Mouse (Mus musculus): Measurements from ENCODE around the gene Taf5l. TPM values are rescaled to one million over a fixed set of nuclear protein-coding genes. Genes with fewer than 3 reads are reported as not detected.
"Not testable (repeated sequence)": the region's sequence is repeated elsewhere in the genome, so short reads cannot be mapped to it uniquely, and the experiment has no call there.

Gene Taf5l
- total RNA-seq, 2 experiments from 2014 or later: 21.7 to 22.3 TPM

DNA sequence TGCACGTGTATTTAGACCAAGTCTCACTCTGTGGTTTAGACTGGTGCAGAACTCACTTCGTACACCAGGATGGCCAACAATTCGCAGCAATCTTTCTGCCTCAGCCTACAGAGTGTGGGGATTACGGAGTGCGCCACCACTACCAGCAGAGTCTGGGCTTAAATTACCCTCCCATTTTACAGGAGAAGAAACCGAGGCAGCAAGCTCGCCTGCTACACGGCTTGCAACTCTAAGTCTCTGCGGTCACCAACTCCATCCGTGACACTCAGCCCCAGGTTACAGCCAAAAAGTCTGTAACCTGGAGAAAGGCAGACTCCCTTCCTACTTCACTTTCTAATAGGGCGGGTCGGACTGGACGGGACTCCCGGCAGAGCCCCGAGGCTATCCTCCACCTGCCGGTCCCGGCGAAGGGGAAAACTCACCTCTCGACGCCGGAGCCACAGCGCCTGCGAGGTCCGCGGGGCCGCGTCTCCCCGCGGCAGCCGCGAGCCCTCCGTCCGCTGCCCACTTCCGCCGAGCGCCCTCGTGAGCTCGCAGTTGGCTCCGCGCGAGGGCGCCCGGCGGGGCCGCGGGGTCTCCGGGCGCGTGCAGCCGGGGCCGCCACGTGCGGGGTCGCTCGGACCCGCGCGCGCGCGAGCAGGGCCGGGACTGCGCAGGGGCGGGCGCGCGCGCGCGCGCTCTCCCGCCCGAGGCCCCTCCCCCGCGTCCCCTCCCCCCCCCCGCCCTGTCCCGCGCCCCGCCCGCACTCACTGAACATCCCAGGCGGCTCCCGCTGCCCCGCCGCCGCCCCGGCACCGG lies 559 bp downstream of the Taf5l start:
- intact Hi-C loops (cut with DNase I): loop anchor here (2.0 to 5.0 kb wide), 2 partner anchors 38 to 73 kb away; partner anchors contain the start of genes Abcb10 and Nup133

DNA sequence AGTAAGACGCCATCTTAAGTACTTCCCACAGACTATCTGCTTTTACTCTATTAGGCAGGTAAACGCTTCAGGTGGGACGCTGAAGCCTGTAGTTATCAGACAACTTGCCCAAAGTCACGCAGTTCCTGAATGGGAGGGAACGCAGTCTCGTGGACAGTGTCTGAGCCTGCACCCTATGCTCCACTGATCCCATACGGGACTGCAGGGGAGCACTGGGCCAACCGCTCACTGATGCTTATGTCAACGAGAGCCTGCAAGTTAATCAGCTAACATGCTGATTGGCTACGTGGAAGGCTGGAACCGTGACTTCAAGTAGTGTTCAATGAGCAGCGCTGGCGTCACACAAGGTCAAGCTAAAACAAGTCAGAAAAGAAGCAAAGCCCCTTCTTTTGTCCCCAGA lies 1.4 kb downstream of the Taf5l start:
- no peak for DNase-seq (ENCODE audit: low spot score in 2 of 2)
- intact Hi-C loops (cut with DNase I): loop anchor here (2.0 to 5.0 kb wide), 2 partner anchors 37 to 72 kb away; partner anchors contain the start of genes Abcb10 and Nup133

More for the DNA sequence above, 559 bp downstream of the Taf5l start:
- DNase-seq (ENCODE audit: low spot score in 2 of 2): peak in 1 of 2 experiments; percentile 31

- no peak for DNase-seq (ENCODE audit: low spot score in 2 of 2)
- intact Hi-C loops (cut with DNase I): no loop called here
These were observed 6.4 kb downstream of the Taf5l start for GRCm38 (mm10) chr8:124014751-124015150.

GRCm38 (mm10) chr8:124014299-124014698 lies 6.9 kb downstream of the Taf5l start:
- DNase-seq (ENCODE audit: low spot score in 2 of 2); intact Hi-C loops (cut with DNase I): not testable (repeated sequence)

DNA sequence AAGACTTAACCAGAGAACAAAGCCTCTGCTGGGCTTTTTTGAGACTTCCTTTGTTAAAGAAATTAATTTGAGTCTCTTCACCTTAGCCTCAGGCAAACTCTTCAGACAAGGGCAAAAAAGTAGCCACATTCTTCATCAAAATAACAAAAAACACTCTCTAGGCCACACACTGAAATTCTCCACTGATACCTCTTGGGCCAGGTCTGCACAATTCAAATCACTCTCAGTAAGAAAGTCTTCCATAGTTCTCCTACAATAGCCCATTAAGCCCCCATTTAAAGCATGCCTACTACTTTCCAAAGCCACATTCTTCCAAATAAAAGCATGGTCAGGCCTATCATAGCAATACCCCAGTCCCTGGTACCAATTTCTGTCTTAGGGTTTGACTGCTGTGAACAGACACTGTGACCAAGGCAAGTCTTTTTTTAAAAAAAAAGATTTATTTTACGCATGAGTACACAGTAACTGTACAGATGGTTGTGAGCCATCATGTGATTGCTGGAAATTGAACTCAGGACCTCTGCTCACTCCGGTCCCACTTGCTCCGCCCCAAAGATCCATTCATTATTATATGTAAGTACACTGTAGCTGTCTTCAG lies 9.1 kb downstream of the Taf5l start:
- no peak for DNase-seq (ENCODE audit: low spot score in 2 of 2)
- intact Hi-C loops (cut with DNase I): no loop called here

DNA sequence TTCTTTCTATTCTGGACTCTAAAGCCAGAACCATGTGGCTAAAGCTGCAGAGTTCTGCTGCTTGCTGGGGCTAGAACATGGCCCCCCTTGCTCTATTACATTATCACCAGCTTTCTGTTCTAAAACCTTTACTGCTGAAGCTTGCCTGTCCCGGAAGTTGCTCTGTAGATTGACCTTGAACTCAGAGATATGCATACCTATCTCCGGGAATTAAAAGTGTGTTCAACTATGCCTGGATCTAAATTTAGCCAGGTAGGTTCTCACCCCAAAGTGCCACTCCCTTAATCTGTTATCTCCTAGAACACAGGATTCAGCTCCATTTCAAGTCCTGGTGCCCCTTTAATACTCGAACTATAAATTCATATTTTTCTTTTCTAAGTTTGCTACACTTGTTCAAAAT lies 9.6 kb downstream of the Taf5l start:
- intact Hi-C loops (cut with DNase I): no loop called here
- DNase-seq (ENCODE audit: low spot score in 2 of 2): no peak

GRCm38 (mm10) chr8:124007829-124008228 lies 13.4 kb downstream of the Taf5l start:
- no peak for DNase-seq (ENCODE audit: low spot score in 2 of 2)
- intact Hi-C loops (cut with DNase I): no loop called here

GRCm38 (mm10) chr8:124002546-124003108 lies 18.6 kb downstream of the Taf5l start:
- no peak for DNase-seq (ENCODE audit: low spot score in 2 of 2)
- intact Hi-C loops (cut with DNase I): no loop called here

GRCm38 (mm10) chr8:123999568-123999967 lies 21.6 kb downstream of the Taf5l start:
- intact Hi-C loops (cut with DNase I): no loop called here
- no peak for DNase-seq (ENCODE audit: low spot score in 2 of 2)

DNA sequence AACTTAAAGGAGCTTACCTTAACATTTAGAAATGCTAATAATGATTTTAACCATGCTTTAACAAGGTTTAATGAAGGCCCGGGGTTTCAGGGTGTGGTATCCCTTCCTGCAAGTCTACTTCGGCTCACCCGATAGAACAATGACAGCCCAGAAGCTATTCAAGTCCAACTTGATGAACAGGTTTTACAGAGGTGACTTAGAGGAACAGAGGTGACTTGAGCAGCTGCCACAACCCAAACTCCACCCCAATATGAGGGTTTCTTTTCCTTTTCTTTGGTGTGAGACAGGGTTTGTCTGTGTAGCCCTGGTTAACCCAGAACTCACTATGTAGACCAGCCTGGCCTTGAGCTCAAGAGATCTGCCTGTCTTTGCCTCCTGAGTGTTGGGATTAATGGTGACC lies 27.2 kb downstream of the Taf5l start:
- no peak for DNase-seq (ENCODE audit: low spot score in 2 of 2)
- intact Hi-C loops (cut with DNase I): no loop called here

GRCm38 (mm10) chr8:123993597-123993996 lies 27.6 kb downstream of the Taf5l start:
- intact Hi-C loops (cut with DNase I): no loop called here
- no peak for DNase-seq (ENCODE audit: low spot score in 2 of 2)

DNA sequence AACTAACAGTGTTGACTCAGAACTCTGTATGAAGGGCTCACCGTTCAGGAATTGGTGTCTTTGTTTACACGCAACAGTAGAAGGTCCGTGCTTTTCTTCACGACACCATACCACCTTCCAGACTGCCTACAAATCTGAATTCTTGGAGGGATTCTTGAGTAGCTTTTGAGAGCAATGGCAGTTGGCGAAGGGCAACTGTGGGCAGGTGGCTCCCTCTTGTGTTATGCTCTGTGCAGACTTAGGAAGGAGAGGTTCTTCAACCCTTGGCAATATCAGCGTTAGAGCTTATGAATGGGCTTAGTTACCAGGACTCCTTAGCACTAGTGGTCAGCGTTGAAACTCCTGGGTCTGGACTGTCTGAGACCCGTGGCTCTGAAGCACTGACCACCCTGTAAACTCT lies 28.6 kb downstream of the Taf5l start:
- no peak for DNase-seq (ENCODE audit: low spot score in 2 of 2)
- intact Hi-C loops (cut with DNase I): no loop called here

GRCm38 (mm10) chr8:123990277-123991049 lies 30.7 kb downstream of the Taf5l start:
- intact Hi-C loops (cut with DNase I): no loop called here

GRCm38 (mm10) chr8:123989128-123989527 lies 32.1 kb downstream of the Taf5l start:
- DNase-seq (ENCODE audit: low spot score in 2 of 2): no peak
- intact Hi-C loops (cut with DNase I): no loop called here

More at GRCm38 (mm10) chr8:123990277-123991049, 30.7 kb downstream of the Taf5l start:
- no peak for DNase-seq (ENCODE audit: low spot score in 2 of 2)

DNA sequence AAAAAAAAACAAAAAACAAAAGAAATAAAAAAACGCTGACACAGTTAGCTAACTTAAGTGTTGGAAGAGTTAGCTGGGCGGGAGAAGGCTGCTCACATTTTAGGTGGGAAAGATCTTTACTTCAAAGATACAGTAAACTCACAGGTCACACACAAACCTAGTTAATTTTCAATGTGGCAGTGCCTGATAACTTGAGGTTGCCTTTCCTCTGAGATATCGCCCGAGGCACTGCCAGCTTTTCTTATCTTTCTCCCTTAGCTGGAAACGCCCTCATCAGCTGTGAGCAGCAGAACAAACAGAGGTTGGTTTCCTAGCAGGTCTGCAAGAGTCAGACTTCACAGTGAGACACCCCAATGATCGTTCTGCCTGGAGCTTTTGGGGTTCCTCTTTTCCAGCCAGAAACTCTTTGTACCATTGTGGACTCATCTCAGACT lies 32.6 kb downstream of the Taf5l start:
- intact Hi-C loops (cut with DNase I): no loop called here
- no peak for DNase-seq (ENCODE audit: low spot score in 2 of 2)

DNA sequence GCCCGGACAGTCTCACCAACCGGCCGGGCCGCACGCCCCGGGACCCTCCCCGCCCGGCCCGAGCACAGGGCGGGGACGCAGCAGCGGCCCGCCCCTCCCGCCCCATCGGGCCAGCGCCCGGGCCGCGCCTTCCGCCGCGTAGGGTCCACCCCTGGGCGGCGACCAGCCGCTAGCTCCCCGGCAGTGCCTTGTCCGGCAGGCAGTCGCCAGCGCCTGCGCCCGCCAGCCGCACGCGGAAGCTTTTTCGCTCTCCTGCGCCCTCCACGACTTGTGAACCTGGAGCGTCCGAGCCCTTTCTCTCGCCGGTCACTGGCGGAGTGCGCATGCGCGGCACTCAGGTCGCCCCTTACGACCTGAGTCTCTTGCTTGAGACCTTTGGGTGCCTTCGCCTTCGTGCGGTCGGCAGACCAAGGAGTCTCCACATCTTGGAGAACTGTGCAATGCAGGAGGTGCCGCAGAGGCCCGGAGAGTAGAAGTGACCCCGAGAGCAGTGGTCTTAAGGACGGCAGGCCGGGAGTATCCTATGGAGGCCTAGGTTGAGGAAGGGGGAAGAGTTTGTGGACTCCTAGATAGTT lies 38.3 kb downstream of the Taf5l start, which contains the start of gene Abcb10:
Gene Abcb10, minus strand, starts transcription at position 297 of the 575 bp plus-strand sequence.
- intact Hi-C loops (cut with DNase I): loop anchor here (2.0 kb wide), 1 partner anchor 38 kb away; the partner anchor contains the start of genes Taf5l and Urb2
- peak; percentile 80 to 82 for DNase-seq (ENCODE audit: low spot score in 2 of 2)

DNA sequence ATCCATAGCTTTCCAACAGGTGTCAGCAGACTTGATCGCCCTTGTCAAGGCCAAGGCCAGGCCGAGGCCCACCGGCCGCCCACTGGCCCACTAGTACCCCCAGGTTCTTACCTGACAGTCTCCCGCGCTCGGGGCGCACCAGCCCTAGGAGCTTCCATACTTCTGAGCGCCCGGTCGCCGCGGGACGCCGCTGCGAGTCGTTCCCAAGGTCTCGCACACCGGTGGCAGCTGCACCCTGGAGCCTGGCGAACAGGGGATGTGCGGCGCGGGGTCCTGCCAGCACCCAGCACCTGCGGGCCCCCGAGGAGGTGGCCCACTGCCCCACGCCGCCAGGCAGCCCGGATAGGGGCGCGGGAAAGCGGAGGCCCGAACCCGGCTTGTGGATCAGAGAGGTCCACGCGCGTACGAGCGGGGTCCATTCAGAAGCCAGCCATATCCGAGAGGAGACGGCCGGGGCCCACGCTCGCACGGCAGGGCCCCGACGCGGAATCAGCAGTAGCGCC lies 38.9 kb downstream of the Taf5l start:
- intact Hi-C loops (cut with DNase I): loop anchor here (2.0 kb wide), 1 partner anchor 38 kb away; the partner anchor contains the start of genes Taf5l and Urb2
- peak; percentile 39 to 44 for DNase-seq (ENCODE audit: low spot score in 2 of 2)

DNA sequence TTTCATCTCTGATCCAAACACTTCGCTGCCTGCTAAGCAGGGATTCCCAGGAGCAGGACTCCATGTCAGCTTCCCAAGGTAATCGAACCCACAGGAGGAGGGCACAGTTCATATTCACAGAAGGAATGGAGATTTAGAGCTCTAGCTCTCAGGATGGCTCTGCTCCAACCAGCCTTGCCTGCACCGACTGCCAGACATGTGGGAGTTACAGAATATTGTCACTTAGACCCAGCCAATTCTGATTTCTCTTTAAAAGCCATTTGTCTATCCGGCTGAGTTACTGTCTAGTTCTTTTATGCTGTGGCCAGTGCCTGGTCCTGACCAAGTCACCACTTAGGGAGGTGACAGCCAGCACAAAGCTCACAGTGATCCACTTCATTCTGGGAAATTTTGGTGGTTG lies 39.5 kb downstream of the Taf5l start:
- intact Hi-C loops (cut with DNase I): loop anchor here (2.0 kb wide), 1 partner anchor 39 kb away; the partner anchor contains the start of genes Taf5l and Urb2
- DNase-seq (ENCODE audit: low spot score in 2 of 2): peak in 1 of 2 experiments; percentile 24

- no peak for DNase-seq (ENCODE audit: low spot score in 2 of 2)
- intact Hi-C loops (cut with DNase I): no loop called here
These were observed 41.0 kb downstream of the Taf5l start for GRCm38 (mm10) chr8:123980239-123980638.
